In genomic region chr9:60999001-60999529, GRCm38 (mm10) we compare ENCODE assay signal across 8 mouse cellular contexts.
DNase-seq lines count a peak whose midpoint lies in the region; ATAC-seq lines count a peak whose summit lies in the region.

No protein-coding gene starts in this region.

- intact Hi-C loops in heart, postnatal 14 days (cut with DNase I): no loop called here

- H3K4me3 ChIP-seq in midbrain, embryonic 15.5 days: no peak overlapping the region
- H3K4me3 ChIP-seq in midbrain, embryonic 13.5 days (replicated peaks): no peak overlapping the region
- H3K4me3 ChIP-seq in hindbrain, embryonic 11.5 days (ENCODE audit: low read depth, low read length): no peak overlapping the region

- H3K4me2 ChIP-seq in midbrain, embryonic 15.5 days: no peak overlapping the region
- H3K4me2 ChIP-seq in midbrain, embryonic 13.5 days (replicated peaks): no peak overlapping the region
- H3K4me2 ChIP-seq in hindbrain, embryonic 11.5 days (replicated peaks; ENCODE audit: low read depth, low read length): no peak overlapping the region

- no peak for ATAC-seq in midbrain, embryonic 15.5 days (replicated peaks)
- no peak for ATAC-seq in midbrain, embryonic 13.5 days
- ATAC-seq in hindbrain, embryonic 11.5 days (ENCODE audit: low FRiP score): no peak

- H3K9me3 ChIP-seq in midbrain, embryonic 15.5 days: no peaks in the 10 kb centered on the region
- no peaks in the 10 kb centered on the region for H3K9me3 ChIP-seq in midbrain, embryonic 13.5 days
- no peaks in the 10 kb centered on the region for H3K9me3 ChIP-seq in hindbrain, embryonic 11.5 days (ENCODE audit: control insufficient read depth, low read length)

- DNase-seq in adrenal gland, postnatal 14 days: peak; percentile 54
- no peak for DNase-seq in adrenal gland, adult 8-10 months
- DNase-seq in heart, postnatal 14 days: peak; percentile 13 to 24
- peak; percentile 92 for DNase-seq in naive thymus-derived CD4-positive, alpha-beta T cell, adult 2 months (ENCODE audit: low read depth)
- DNase-seq in hindbrain, embryonic 11.5 days (ENCODE audit: low spot score): no peak
- no peak for DNase-seq in gastrocnemius, adult 8-10 months (ENCODE audit: low spot score in 2 of 2)

- H3K9ac ChIP-seq in midbrain, embryonic 15.5 days: no peak overlapping the region
- H3K9ac ChIP-seq in midbrain, embryonic 13.5 days (replicated peaks): no peak overlapping the region
- H3K9ac ChIP-seq in hindbrain, embryonic 11.5 days (ENCODE audit: low read depth, low read length): no peak overlapping the region

- 49% methylated on average over 6 of the region's 6 CpGs for WGBS in midbrain, embryonic 15.5 days
- WGBS in midbrain, embryonic 13.5 days: 65% methylated on average over 6 of the region's 6 CpGs
- WGBS in hindbrain, embryonic 11.5 days: 37% methylated on average over 6 of the region's 6 CpGs

- 0 out of 2 replicates have a peak, but pooled peaks cover 3% of the 10 kb centered on the region for H3K27me3 ChIP-seq in midbrain, embryonic 15.5 days (replicated peaks)
- H3K27me3 ChIP-seq in midbrain, embryonic 13.5 days: no peaks in the 10 kb centered on the region
- no peaks in the 10 kb centered on the region for H3K27me3 ChIP-seq in hindbrain, embryonic 11.5 days (ENCODE audit: control insufficient read depth, insufficient read depth, low read length)

- H3K4me1 ChIP-seq in midbrain, embryonic 15.5 days: peaks cover 11% of the 10 kb centered on the region
- peaks cover 23% of the 10 kb centered on the region for H3K4me1 ChIP-seq in midbrain, embryonic 13.5 days (replicated peaks)
- H3K4me1 ChIP-seq in hindbrain, embryonic 11.5 days (replicated peaks; ENCODE audit: control insufficient read depth, insufficient read depth, low read length): no peaks in the 10 kb centered on the region; the same call in 1 of the 2 replicates

- H3K36me3 ChIP-seq in midbrain, embryonic 15.5 days (replicated peaks): no peaks in the 10 kb centered on the region
- no peaks in the 10 kb centered on the region for H3K36me3 ChIP-seq in midbrain, embryonic 13.5 days
- H3K36me3 ChIP-seq in hindbrain, embryonic 11.5 days (ENCODE audit: control insufficient read depth, insufficient read depth, low read length): no peaks in the 10 kb centered on the region

- peak overlapping the region; percentile 21; the same call in 1 of the 2 replicates for H3K27ac ChIP-seq in midbrain, embryonic 15.5 days
- H3K27ac ChIP-seq in midbrain, embryonic 13.5 days: no peak overlapping the region
- H3K27ac ChIP-seq in hindbrain, embryonic 11.5 days (ENCODE audit: low read depth, low read length): no peak overlapping the region

Comparison
In these comparisons a context has a peak if more than half of its experiments do, and no peak if none do; other contexts are left out.
1. DNase-seq: peak in adrenal gland, postnatal 14 days (single experiment), heart, postnatal 14 days (2 of 2) and naive thymus-derived CD4-positive, alpha-beta T cell, adult 2 months (single experiment); none in adrenal gland, adult 8-10 months (single experiment), hindbrain, embryonic 11.5 days (single experiment) and gastrocnemius, adult 8-10 months (0 of 2).